Mouse (Mus musculus): ENCODE measurements at regions not wholly inside any gene's neighbourhood (a gene's known extent, or its start where the extent isn't known, plus 50 kb on each side); places are given as distances from the start of the nearest gene placed in this dataset.
A peak's percentile ranks its signal among the peaks of the same experiment; 100 is the strongest.

GRCm38 (mm10) chr9:14175041-14175881 is 99.6 kb upstream of the Sesn3 start:
- no peak for DNase-seq (ENCODE audit: low spot score)

GRCm38 (mm10) chr9:14179777-14180176 is 95.1 kb upstream of the Sesn3 start:
- no peak for DNase-seq (ENCODE audit: low spot score)

- DNase-seq (ENCODE audit: low spot score) = no peak
Observed at GRCm38 (mm10) chr9:14184261-14184660, 90.6 kb upstream of the Sesn3 start.

GRCm38 (mm10) chr9:14185681-14186080 is 89.2 kb upstream of the Sesn3 start:
- no peak for DNase-seq (ENCODE audit: low spot score)

GRCm38 (mm10) chr9:14187753-14188152 is 87.1 kb upstream of the Sesn3 start:
- DNase-seq (ENCODE audit: low spot score) = no peak

- DNase-seq (ENCODE audit: low spot score) = no peak
Observed at GRCm38 (mm10) chr9:14188504-14188903, 86.4 kb upstream of the Sesn3 start.

GRCm38 (mm10) chr9:14190660-14191059 is 84.2 kb upstream of the Sesn3 start:
- no peak for DNase-seq (ENCODE audit: low spot score)

GRCm38 (mm10) chr9:14194748-14195147 is 80.1 kb upstream of the Sesn3 start:
- DNase-seq (ENCODE audit: low spot score) = no peak

- no peak for DNase-seq (ENCODE audit: low spot score)
Observed at GRCm38 (mm10) chr9:14199116-14199515, 75.8 kb upstream of the Sesn3 start.

- no peak for DNase-seq (ENCODE audit: low spot score)
Observed at GRCm38 (mm10) chr9:14199983-14200700, 74.7 kb upstream of the Sesn3 start.

- DNase-seq (ENCODE audit: low spot score) = no peak
Observed at GRCm38 (mm10) chr9:14200852-14201251, 74.0 kb upstream of the Sesn3 start.

GRCm38 (mm10) chr9:14202551-14203306 is 72.1 kb upstream of the Sesn3 start:
- no peak for DNase-seq (ENCODE audit: low spot score)

GRCm38 (mm10) chr9:14203307-14203695 is 71.6 kb upstream of the Sesn3 start:
- DNase-seq (ENCODE audit: low spot score) = no peak

GRCm38 (mm10) chr9:14203768-14204416 is 71.0 kb upstream of the Sesn3 start:
- DNase-seq (ENCODE audit: low spot score) = no peak

GRCm38 (mm10) chr9:14204817-14205216 is 70.0 kb upstream of the Sesn3 start:
- no peak for DNase-seq (ENCODE audit: low spot score)

- no peak for DNase-seq (ENCODE audit: low spot score)
Observed at GRCm38 (mm10) chr9:14206838-14207560, 67.9 kb upstream of the Sesn3 start.

- no peak for DNase-seq (ENCODE audit: low spot score)
Observed at GRCm38 (mm10) chr9:14207561-14207936, 67.3 kb upstream of the Sesn3 start.

- peak; percentile 46 for DNase-seq (ENCODE audit: low spot score)
Observed at GRCm38 (mm10) chr9:14213283-14213682, 61.6 kb upstream of the Sesn3 start.

GRCm38 (mm10) chr9:14215171-14215782 is 59.6 kb upstream of the Sesn3 start:
- DNase-seq (ENCODE audit: low spot score) = no peak

GRCm38 (mm10) chr9:14215961-14216360 is 58.9 kb upstream of the Sesn3 start:
- no peak for DNase-seq (ENCODE audit: low spot score)

- DNase-seq (ENCODE audit: low spot score) = no peak
Observed at GRCm38 (mm10) chr9:14222936-14223335, 51.9 kb upstream of the Sesn3 start.
